Mouse (Mus musculus): Measurements from ENCODE around the gene Gm28539.

- TF ChIP-seq CTCF (IDR thresholded peaks at IDR 0.05; ENCODE audit: low read depth, low read length) (no peak), POLR2A (IDR thresholded peaks at IDR 0.05; ENCODE audit: borderline replicate concordance, low read depth, low read length) (no peak)
Observed at GRCm38 (mm10) chr16:18809001-18809400, 27.4 kb upstream of the Gm28539 start.

All from bone marrow macrophage, adult 2 months (primary cell).